Mouse (Mus musculus) olfactory bulb, adult 2 months (tissue): Measurements from ENCODE around the gene Slc35b1.

Experiments used
- CTCF ChIP-seq: fragments of 200-500 bp; IDR thresholded peaks from 2 replicates; pipeline ENCODE4 v1.5.1; 2012; ENCODE audit warnings: low read depth, mild to moderate bottlenecking, low read length, moderate library complexity; ENCODE audit not compliant: insufficient read depth
- POLR2A ChIP-seq: fragments of 200-500 bp; IDR thresholded peaks from 2 replicates; pipeline ENCODE4 v1.6.1; 2012; ENCODE audit warnings: mild to moderate bottlenecking, low read depth, low read length, moderate library complexity; ENCODE audit not compliant: insufficient read depth

DNA sequence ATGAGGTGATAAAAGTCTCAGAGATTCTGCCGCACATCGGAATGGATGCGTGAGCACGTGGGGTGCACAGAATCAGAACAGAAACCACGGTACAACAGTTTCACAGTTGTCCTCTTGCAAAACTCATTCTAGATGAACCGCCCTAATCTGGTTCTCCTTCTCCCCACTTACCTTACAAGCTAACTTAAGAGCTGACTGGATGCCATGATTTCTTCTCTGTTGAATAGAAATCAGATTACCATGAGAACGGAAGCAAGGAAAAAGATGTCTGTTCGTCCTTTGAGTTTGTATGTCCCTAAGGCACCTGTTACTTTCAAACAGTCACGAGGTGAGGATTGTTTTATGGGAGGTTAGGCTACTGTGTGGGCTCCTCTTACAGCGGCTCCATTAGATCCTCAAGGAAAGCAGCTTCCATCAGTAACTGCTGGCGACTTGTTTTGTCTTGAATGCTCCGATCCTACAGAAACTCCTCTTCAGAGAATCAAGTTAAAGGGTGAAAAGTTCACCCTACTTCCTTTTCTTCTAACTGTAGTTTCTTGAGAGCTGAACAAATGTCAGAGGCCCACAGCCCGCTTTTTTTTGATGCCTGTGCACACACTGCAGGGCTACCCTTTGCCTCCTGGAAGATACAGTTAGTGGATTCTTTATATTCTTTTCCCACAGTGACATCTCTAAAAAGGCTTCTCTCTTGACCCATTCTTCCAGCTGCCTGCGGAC, 30.1 kb upstream of the Slc35b1 start:
- TF ChIP-seq POLR2A: no peak
- TF ChIP-seq CTCF: no peak
